Mouse (Mus musculus) olfactory bulb, adult 2 months (tissue): ENCODE data around the gene Gpr65. TPM values are rescaled to one million over a fixed set of nuclear protein-coding genes. Genes with fewer than 3 reads are reported as not detected.
"Not testable (repeated sequence)": the region's sequence is repeated elsewhere in the genome, so short reads cannot be mapped to it uniquely, and the experiment has no call there.

Experiments
- H3K27ac ChIP-seq: fragments of 200-500 bp; 2 replicates; pipeline ENCODE4 v1.5.1; 2012; ENCODE audit warnings: low read depth, low read length; ENCODE audit not compliant: insufficient read depth
- H3K4me1 ChIP-seq: fragments of 200-500 bp; 2 replicates; pipeline ENCODE4 v1.6.1; 2012; ENCODE audit warnings: low read length; ENCODE audit not compliant: control insufficient read depth, insufficient read depth
- H3K4me3 ChIP-seq: fragments of 200-500 bp; 2 replicates; pipeline ENCODE4 v1.5.1; 2012; ENCODE audit warnings: mild to moderate bottlenecking, low read depth, low read length, moderate library complexity; ENCODE audit not compliant: insufficient read depth
- CTCF ChIP-seq: fragments of 200-500 bp; IDR thresholded peaks from 2 replicates; pipeline ENCODE4 v1.5.1; 2012; ENCODE audit warnings: low read depth, mild to moderate bottlenecking, low read length, moderate library complexity; ENCODE audit not compliant: insufficient read depth
- POLR2A ChIP-seq: fragments of 200-500 bp; IDR thresholded peaks from 2 replicates; pipeline ENCODE4 v1.6.1; 2012; ENCODE audit warnings: mild to moderate bottlenecking, low read depth, low read length, moderate library complexity; ENCODE audit not compliant: insufficient read depth
- WGBS: fragments of 180-500 bp; shearing (Covaris S2); methylation state at CpG from one replicate; pipeline ENCODE4 v1.1.7; 2018; 5-methylcytosine and 5-hydroxymethylcytosine counted together
- polyA plus RNA-seq: library from polyadenylated mRNA; stranded (reverse); fragments of >200 nt; gene quantifications from 2 replicates; pipeline ENCODE4 v1.2.4, GENCODE M21; 2012; ENCODE audit warnings: low replicate concordance; ENCODE audit not compliant: missing spikeins, insufficient read depth, insufficient read length

The Gpr65 gene
- not detected in 2 replicates for polyA plus RNA-seq

DNA sequence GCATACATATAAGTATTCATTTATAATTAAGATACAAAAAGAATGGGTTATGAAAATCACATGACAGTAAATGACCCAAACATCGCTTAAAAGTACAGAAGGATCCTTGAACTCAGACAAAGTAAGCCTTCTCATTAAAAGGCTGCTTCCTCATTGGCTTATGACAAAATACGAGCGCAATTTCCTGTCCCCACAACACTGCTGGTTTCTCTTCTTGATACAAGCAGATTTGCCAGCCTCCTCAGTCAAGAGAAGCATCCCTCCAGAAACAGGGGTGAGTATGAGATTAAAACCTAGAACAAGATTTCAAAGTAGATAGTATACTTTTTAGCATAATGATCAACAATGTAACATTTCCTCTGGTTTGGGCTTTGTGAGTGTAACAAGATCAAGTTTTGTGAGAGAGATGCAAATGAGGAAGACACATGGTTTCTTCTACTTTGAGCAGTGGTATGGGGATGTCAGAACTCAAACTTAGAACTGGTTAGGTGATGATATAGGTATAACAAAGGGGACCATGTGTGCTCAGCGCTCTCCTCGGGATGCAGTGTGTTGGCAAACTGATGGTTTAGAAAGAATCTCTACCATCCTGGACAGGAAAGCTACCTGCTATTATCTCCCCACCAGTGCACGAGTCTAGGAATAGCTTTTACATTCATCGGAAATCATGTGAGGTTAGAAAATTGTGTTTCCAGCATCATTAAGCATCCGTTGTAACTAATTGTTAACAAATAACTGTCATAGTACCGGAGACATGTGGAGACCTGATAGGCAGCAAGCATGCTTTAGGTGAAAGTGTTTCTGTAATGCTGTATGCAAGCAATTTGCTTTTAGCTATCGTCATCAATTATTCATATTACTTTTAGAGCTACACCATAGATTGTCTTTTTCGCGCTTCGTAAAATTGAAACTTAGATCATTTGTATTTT, at the start of gene Gpr65:
Gene Gpr65 (plus strand): TSS at position 195 of the 929 bp plus-strand sequence.
- no peak within 1 kb of the TSS for H3K4me3 ChIP-seq
- H3K4me1 ChIP-seq = no peaks in the 10 kb centered on the region
- 92% methylated on average over 13 of the region's 13 CpGs for WGBS
- H3K27ac ChIP-seq = no peak within 1 kb of the TSS
- no peak for TF ChIP-seq POLR2A
- TF ChIP-seq CTCF = no peak

DNA sequence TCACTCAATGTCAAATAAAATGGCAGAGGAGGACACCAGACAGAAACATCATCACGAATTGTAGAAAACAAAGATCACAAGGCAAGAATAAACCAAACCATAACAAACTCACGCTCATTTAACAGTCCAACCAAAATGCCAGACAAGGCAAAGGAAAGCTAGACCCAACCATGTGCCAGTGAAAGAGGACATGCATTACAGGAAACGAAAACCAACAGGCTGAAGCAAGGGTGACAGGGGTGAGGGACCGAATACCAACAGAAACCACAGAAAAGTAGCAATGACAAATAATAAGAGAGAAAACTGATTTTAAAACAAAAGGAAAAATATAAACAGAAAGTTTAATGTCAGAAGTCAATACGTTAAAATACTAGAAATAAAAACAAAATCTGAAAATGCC, 45.1 kb upstream of the Gpr65 start:
- TF ChIP-seq CTCF (no peak), POLR2A (no peak)
- 93% methylated on average over 5 of the region's 5 CpGs for WGBS
- Histone ChIP-seq H3K4me1 (peaks cover 3% of the 10 kb centered on the region; the same call in 1 of the 2 replicates), H3K4me3 (no peak overlapping the region), H3K27ac (no peak overlapping the region)

DNA sequence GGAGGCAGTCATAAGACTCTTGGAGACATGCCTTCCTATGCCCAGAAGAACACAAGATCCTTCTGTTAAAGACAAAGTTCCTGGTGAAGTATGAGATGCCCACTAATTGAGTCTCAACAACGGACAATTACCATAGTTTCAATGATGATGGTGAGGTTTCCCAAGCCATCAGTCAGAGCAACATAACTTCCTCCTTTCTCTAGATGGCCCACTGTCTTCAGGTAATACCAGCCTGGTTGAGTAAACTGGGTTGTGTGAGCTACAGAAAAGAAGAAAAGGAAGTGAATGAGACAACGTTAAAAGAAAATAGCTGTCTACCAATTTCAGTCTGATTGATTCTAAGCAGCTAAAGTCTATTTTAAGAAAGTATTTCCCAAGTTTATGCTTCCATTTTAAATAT, 41.4 kb upstream of the Gpr65 start:
- TF ChIP-seq POLR2A = no peak
- no peak for TF ChIP-seq CTCF
- H3K4me1 ChIP-seq = peaks cover 3% of the 10 kb centered on the region; the same call in 1 of the 2 replicates
- 91% methylated on average over 2 of the region's 2 CpGs for WGBS
- H3K4me3 ChIP-seq = no peak overlapping the region
- no peak overlapping the region for H3K27ac ChIP-seq

DNA sequence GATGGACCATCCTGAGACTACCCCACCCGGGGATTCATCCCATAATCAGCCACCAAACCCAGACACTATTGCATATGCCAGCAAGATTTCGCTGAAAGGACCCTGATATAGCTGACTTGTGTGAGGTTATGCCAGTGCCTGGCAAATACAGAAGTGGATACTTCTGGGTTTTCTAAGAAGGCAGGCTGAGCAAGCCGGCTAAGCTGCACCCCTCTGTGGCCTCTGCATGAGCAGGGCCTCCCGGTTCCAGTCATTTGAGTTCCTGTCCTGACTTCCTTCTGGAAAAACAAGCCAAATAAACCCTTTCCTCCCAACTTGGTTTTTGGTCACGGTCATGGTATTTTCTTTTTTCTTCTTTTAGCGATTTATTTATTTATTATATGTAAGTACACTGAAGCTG, 30.0 kb upstream of the Gpr65 start:
- H3K4me1 ChIP-seq, H3K4me3 ChIP-seq, H3K27ac ChIP-seq: not testable (repeated sequence)
- WGBS = 92% methylated on average over 6 of the region's 6 CpGs

DNA sequence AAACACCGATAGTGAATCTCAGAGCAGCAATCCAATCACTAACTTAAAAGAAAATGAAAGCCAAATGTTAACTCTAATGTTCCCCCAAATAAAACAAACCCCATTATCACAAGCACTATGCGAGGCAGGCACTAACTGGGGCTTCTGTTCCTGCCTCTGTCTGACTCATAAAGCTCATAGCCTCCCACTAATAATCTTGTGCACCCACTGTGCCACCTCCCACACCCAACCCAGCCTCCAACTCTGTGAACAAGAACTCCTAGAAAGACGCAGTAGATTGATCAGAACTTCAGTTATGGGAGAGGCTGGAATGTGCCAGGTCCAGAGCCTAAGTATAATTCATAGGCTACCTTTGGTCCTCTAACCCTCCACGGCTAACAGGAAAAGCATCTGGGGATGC, 24.3 kb upstream of the Gpr65 start:
- Histone ChIP-seq H3K4me1 (peaks cover 4% of the 10 kb centered on the region; the same call in 1 of the 2 replicates), H3K27ac (peak overlapping the region; percentile 47), H3K4me3 (no peak overlapping the region)
- no peak for TF ChIP-seq CTCF
- no peak for TF ChIP-seq POLR2A
- WGBS = 38% methylated on average over 4 of the region's 4 CpGs

DNA sequence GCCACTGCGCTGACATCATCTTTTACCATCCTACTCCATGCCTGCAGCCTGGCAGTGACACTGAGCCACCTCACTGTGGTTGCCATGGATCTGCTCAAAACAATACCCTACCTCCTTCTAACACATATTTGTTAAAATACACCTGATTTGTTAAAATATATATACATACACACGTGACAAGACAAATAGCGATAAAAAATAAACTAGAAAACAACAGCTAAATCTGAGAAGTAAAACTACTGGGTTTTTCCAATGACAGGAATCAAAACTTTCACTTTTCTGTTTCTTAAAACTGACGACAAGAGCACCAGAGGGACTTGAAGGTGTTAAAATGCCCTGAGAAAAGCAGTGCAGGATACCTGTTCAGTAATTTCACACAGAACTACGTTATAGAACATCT, 23.6 kb upstream of the Gpr65 start:
- Histone ChIP-seq H3K27ac (peak overlapping the region; percentile 47), H3K4me3 (no peak overlapping the region), H3K4me1 (peaks cover 4% of the 10 kb centered on the region; the same call in 1 of the 2 replicates)
- WGBS = 86% methylated on average over 5 of the region's 5 CpGs
- TF ChIP-seq CTCF (no peak), POLR2A (no peak)

DNA sequence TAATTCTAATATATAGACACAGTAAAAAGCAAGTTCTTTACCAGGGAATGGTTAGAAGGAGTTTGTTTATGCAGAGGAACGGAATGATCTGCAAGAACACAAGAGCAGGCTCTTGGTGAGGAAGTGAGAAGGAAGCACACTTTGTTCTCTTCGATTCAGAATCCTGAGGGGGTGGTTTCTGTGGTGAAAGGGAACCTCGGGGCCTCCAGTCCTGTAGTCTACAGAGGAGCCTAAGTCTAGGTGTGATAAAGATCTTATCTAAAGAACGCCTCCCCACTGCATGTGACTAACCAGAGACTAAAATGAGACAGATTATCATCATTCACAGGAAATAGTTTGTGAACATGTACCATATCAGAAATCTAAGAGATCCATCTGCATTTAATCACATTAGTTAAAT, 21.6 kb upstream of the Gpr65 start:
- WGBS = 61% methylated on average over 4 of the region's 4 CpGs
- H3K4me1 ChIP-seq = peaks cover 5% of the 10 kb centered on the region
- H3K4me3 ChIP-seq = no peak overlapping the region
- TF ChIP-seq POLR2A = no peak
- TF ChIP-seq CTCF = no peak
- no peak overlapping the region for H3K27ac ChIP-seq

DNA sequence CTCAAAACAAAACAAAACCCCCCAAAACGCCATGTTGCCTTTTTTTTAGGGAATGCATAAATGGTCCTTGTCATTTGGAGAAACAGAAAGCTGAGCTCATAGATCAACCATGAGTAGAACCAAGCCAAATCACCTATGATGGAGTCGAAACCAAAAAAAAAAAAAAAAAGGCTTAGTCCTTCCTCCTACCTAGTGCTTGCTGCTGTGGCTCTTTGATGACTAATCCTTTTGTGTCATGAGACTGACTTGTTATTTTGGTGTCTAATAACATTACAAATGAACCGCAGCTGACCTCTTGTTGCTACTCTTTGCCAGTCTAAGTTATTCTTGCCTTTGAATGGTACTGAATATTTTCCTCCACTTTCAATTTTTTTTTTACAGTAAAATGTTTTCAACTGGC, 18.8 kb upstream of the Gpr65 start:
- no peak overlapping the region for H3K4me3 ChIP-seq
- no peak overlapping the region for H3K27ac ChIP-seq
- WGBS = 42% methylated on average over 3 of the region's 3 CpGs
- TF ChIP-seq CTCF = no peak
- TF ChIP-seq POLR2A = no peak
- H3K4me1 ChIP-seq = peaks cover 5% of the 10 kb centered on the region

DNA sequence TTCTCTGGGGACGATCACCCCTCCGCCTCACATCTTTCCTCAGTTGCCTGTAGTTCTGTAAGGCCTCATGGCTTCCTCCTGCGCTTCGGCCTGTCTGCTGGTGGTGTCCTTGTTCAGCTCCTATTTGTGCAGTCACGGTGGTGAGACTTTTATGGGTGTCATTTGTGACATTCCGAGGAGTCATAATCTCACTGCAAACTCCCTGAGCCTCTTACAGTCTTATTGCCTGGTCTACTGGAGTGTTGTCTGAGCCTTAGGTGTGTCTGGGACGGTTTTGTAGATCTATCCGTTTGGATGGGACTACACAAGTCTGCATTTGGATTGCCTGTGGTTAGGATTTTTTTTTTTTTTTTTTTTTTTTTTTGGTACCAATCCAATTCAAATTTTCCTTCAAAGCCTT, 18.1 kb upstream of the Gpr65 start:
- H3K4me1 ChIP-seq = peaks cover 3% of the 10 kb centered on the region
- 0 out of 2 replicates have a peak overlapping the region, but pooled peaks have one; percentile 3 for H3K27ac ChIP-seq
- TF ChIP-seq POLR2A (no peak), CTCF (no peak)
- H3K4me3 ChIP-seq = no peak overlapping the region
- 91% methylated on average over 8 of the region's 8 CpGs for WGBS
